Mouse (Mus musculus) right cerebral cortex, postnatal 10 days (tissue): ENCODE measurements around the gene Ryk.

Source experiments
- DNase-seq, 2 experiments: peaks; one replicate each; pipeline ENCODE4 v3.0.0; 2021; ENCODE audit warnings: low spot score in 2 of 2

Gene Ryk

DNA sequence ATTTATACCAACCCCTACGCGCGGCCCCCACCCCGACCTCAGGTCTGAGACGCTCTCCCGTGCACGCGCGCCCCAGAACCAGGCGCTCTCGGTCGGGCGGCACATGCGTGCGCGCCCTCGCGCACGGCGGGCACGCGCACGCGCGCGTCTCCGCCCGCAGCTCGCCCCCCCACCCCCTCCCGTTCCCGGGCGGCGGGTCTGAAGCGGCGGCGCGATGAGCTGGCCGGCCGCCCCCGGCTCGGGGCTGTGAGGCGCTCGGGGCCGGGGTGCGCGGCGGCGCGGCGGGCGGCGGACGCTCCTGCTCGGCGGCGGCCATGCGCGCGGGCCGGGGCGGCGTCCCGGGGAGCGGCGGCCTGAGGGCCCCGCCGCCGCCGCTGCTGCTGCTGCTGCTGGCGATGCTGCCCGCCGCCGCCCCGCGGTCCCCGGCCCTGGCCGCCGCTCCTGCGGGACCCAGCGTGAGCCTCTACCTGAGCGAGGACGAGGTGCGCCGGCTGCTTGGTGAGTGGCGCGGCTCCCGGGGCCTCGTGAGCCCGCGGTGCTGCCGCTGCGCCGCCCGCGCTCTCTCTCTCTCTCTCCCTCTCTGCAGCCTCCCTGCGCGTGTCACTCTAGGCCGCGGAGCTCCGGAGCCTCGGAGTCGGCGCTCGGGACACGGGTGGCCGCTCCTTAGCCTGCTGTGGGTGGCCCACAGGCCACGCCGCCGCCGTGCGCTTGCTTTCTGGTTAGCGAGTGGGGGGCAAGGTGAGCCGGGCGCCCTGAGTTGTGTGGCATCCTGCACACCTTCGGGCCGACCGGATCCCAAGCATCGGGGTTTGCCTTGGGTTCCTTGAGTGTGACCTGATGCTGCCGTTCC is at the start of gene Ryk:
TSS of gene Ryk (plus strand) at position 176 of the 850 bp plus-strand sequence.
- DNase-seq: peak; percentile 81 to 82

DNA sequence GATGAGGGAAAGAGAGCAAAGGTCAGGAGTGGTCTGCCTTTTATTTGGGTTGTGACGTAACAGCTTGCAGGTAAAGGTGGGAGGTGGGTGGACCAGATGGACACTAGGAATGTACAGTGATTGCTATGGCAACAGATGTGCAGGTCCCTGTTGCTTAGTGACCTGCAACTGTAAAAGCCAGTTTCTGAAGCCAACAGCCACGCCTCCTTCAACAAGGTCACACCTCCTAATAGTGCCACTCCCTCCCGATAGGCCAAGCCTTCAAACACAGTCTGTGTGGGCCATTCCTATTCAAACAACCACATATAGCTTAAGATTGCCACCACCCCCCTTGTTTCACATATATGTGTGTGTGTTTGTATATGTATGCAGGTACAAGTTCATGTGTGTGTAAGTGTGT is 45.2 kb upstream of the Ryk start:
- DNase-seq: no peak

DNA sequence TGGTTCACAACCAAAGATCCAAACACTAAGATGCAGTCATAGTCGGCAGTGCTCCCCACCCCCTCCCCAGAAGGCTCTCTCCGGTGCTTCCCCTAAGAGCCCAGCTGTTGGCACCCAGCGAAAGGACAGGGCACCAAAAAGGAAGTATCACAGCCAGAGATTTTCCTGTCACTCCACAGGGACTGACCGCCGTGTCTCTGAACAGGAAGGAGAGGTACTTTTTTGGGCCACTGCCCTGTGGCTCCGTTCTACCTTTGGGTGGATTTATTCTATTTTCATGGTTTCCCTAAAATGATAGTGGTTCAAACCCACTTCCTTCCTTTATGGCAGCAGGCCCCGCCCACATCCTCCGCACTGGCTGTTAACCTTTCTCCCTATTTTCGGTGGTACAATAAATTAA is 42.9 kb upstream of the Ryk start:
- DNase-seq: no peak

DNA sequence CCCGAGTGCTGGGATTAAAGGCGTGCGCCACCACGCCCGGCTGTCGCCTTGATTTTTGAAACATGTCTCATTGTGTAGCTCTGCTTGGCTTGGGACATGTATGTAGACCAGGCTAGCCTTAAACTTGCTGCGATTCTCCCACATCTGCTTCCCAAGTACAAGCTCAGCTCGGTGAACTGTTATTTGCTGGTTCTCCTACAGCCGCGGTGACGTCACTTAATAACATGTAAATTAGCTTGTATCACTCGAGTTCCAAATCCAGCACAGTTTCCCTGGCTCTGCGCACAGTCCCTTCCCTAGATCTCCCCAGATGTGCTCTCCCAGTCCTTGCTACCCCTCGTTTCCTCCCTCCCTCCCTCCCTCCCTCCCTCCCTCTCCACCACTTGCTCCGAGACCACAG is 41.9 kb upstream of the Ryk start:
- DNase-seq: no peak

DNA sequence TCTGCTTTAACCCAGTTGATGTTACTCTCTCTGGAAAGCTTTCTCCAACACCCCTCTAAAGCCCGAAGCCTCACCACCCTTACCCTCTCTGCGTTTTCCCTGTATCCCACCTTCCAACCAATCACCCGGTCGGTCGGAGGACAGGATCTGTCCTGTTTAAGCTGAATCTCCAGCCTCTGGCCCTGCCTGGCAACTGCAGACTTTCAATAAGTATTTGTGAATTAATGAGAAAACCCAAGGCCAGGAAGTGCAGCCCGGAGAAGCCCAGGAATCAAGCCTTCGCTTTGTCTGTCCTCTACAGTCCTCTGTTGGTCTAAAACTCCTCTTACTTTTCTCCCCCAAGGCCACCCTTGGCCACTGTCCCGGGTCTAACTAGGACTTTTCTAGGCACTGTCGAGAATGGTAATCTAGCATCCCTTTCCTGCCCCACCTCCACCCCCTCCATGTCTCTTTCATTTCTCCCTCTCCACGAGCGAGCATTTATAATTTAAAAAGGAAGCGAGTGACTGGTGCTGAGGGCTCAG is 41.4 kb upstream of the Ryk start:
- DNase-seq: peak; percentile 62 to 64

DNA sequence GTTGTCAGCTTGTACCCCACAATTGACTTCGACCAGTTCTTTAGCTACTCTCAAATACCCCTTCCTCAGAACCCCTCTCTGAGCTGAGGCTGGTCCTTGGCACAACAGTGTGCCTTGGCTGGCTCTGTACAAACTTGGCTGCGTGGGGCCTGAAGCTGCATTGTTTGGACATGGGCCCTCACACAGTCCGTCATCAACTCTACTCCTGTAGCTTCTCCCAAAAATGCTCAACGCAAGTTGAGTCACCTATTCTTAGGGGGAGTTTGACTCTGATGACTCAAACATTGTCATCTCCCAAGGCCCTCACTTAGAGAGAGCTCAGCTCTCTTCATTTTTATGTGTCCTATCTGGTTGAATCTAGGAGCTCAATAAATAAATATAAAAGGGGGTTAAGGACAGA is 36.3 kb upstream of the Ryk start:
- DNase-seq: no peak

DNA sequence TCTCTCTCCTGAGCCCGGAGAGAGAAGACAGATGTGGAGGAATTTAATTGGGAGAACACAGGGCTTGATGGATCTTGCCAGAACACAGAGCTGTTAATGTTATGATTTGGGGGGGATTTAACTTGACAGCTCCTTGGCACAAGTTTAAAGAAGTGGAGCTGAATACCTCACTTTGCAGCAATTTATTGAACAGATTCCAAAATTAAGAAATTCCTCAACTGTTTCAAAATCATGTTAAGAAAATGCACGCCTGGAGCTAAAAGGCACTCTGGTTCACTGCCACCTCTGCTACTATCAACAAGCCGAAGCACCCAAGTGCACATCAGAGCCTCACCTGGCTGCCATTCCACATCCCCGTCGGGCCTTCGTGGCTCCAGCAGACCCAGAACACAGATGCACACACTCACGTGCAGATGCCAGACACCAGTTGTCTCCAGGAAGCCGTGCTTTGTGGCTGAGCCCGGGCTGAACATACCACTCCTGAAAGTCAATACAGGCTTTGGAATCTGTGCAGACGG is 28.6 kb upstream of the Ryk start:
- DNase-seq: no peak

DNA sequence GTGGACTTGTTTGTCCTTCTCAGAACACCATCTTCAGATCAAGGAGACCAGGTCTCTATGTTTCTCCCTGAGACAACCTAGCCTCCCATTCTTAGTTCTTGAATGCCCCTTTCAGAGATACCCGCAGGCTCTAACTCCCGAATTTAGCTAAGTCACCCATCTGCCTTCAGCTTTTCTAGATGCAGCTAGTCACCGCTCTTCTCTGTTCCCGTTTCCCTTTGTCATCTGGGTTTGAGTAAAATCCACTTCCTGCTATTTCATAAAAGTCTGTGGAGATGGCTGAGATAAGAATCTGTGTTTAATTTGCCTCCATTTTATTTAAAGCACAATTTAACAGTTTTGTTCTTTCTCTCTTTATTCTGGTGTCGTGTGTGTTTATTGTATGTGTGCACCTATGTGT is 23.5 kb upstream of the Ryk start:
- no peak for DNase-seq

DNA sequence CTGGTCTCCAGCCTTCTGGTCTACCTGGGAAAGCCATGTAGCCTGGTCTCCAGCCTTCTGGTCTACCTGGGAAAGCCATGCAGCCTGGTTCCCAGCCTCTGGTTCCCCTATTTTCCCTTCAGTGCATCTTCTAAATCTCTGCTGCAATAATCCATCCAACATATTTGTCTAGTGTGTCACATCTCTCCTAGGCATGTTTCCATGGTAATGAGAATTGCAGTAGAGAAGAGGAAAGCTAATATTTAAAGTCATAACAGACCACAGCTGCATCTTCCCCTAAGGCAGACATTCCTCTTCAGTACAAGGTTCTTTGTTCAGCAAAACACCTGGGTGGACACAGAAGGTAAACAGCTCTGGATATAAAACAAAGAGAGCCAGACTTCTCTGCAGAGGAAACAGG is 16.5 kb upstream of the Ryk start:
- no peak for DNase-seq

DNA sequence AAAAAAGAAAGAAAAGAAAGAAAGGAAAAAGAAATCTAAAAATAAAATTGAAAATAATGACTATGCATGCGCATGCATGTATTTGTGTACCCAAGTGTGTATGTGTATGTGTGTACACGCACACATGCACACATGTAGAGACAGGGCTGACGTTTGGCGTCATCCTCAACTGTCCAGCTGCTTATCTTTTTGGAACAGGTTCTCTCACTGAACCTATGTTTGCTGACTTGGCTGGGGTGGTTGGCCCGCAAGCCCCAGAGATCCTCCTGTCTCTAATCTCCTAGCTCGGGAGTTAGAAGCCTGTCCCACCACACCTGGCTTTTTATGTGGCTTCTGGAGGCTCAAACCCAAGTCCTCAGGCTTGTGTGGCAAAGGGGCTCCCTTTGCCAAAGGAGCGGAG is 6.1 kb upstream of the Ryk start:
- no peak for DNase-seq

DNA sequence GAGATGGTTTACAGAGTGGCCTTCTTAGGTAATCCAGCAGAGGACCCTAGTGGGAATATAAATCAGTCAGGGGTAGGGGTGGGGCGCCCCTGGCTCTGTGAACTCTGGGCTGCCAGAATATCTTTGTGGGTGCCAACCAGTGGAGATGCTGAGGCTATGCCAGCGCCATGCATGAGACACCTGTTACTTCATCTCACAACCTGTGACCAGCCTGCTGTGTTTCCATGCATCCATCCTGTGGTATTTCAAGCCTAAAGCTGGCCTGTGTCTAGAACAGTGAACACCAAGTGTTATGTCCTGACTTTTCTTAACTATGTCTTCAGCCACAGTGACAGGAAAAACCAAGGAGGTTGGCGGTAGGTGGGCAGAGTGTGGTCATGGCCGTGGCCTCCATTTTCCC is 3.2 kb upstream of the Ryk start:
- DNase-seq: no peak

DNA sequence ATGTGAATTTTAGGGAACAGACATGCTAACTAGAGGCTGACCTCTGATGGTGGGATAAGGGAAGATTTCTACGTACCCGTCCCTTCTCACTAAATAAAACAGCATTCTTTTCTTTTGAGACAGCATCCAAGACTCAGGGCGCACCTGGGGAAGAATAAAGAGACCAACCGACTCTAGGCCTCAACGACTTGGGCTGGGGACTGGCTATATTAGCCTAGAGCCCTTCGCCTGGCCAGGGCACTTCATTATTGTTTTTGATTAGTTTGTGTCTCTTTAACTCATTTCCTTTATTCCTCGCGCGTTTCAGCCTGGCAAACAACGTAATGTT is 339 bp upstream of the Ryk start:
- no peak for DNase-seq

DNA sequence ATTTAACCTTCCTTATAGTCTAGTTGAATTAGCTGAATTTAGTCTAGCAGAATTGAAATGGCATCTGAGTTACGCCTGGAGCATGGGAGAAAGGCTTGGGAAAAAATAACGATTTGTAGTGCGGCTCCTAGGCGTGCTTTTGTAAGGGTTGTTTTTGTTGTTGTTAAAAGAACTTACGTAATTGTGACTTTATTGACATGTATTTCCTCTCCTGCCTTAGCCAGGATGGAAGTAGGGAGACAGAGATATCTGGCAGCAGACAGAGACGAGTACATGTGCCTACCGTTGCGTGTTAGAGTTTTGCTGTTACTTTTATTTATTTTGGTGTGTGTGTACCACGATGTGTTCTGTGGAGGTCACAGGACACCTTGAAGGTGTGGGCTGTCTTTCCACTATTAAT is 1.6 kb downstream of the Ryk start:
- no peak for DNase-seq

DNA sequence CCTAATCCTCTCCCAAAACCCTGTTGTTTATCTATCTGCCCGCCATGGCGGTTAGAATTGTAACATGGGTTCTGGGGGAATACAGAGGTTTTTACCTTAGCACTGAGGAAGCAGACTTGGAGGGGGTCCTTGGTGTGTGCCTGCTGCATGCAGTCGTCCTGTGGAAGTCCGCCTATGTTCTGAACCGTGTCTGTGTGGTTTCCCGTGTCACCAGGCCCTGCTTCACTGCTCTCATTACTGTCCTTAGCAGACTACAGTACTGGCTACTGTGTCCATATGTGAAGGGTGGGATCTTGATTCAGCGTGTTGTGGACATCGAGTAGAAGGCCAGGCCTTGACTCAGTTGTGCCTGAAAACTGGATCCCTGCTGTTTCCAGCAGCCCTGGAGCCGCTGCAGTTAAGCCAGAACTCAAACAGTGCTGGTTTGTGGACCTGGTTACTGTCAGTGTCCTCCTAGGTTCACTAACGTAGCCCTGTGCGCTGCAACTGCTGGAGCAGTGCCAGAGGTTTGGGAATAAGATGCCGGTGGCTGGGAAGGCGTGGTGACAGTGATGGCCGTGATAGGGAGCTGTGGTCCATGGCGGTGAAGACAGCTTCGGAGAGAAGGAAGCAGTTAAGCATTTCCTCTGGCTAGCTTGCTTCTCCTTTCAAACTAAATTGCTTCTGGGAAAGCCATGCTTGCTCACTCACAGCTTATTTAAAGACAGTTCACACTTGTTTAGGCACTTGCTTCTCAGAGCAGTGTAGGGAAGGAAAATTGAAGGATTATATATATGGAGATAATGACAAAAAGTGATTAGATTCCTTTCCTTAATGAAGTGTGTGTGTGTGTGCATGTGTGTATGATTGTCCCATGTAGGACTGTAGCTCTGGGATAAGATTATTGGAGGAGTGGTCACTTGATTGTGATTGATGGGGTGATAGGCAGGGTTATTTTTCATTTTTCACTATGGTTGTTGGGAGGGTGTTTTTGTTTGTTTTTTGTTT is 6.4 kb downstream of the Ryk start:
- DNase-seq: no peak

DNA sequence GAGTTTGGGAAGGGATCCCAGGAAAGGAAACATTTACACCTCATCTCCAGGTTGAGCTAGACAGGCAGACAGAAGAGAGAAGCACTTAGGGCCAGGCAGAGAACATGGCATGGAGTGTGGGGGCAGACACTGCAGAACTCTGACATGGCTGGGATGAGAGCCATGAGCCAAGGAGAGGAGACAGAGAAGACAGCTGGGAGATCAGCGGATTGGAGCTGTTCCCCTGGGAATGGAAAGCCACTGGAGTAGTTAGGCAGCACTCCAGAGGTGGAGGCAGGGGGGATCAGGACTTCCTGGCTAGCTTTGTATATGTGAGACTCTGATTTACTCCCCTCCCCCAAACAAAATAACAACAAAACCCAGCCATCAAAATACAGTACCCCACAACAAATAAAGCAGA is 7.1 kb downstream of the Ryk start:
- DNase-seq: no peak

DNA sequence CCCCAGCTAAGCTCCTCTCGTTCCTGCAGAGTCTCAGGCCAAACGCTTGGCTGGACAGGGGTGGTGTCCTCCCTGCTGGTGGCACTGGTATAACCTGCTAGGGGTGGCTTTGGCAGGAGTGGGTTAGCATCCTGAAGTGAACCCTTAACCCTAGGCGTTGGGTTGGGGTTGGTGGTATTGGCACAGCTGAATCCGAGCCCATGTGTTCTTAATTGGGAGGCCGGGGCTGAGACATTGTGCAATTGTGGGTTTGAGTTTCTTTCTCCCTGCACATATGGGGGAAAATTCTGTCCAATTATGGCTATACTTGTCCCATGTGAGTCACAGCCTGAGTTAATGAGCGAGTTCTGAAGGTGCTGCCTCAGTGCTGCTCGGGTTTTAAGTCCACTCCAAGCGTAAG is 7.8 kb downstream of the Ryk start:
- DNase-seq: no peak

DNA sequence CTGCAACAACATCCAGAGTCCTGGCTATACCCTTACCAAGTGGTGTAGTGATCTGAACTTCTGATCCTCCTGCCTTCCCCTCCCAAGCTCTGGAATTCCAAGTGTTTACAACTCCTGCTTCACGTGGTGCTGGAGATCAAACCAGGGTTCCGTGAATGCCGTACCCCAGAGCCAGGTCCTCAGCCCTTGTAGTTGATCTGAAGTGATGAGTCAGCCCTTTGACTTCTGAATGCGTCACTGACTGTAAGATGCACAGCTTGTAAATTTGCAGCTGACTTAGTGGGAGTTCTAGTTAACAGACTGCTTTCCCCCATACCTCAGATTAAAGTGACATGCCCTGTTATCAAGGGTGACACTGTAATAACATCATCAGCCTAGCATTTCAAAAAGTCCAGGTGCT is 8.9 kb downstream of the Ryk start:
- no peak for DNase-seq

DNA sequence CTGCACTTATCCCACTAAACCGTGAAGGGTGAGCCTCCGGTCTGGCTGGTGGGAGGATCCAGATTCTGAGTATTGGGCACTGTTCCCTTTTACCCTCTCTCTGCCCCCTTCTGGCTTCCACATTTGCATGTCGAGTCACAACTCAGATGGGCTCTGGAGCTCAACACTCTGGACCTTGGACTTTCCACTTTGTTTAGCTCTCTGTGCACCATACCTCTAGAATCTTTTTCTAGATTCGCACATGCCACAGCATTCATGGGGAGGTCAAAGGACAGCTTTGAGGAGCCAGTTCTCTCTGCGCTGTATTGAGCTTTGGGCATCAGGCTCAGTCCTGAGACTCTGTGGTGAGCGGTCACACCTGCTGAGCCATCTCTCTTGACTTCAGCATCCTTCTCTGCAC is 11.1 kb downstream of the Ryk start:
- no peak for DNase-seq

DNA sequence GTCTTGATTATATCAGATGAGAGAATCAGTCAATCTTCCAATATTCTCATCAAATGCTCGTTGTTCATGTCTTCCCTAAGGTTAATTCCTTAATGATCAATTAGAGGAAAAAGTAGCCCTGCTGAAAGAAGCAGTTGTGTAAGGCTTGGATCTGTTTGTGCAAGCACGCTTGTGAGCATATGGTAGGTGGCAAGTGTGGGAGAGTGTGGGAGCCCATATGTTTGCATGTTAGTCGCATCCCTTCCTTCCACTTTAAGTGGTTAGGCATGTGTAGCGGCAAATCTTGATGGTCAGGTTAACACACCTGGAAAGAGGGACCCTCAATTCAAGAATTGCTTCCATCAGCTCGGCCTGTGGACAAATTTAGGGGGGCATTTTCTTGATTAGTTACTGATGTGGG is 11.6 kb downstream of the Ryk start:
- DNase-seq: no peak

DNA sequence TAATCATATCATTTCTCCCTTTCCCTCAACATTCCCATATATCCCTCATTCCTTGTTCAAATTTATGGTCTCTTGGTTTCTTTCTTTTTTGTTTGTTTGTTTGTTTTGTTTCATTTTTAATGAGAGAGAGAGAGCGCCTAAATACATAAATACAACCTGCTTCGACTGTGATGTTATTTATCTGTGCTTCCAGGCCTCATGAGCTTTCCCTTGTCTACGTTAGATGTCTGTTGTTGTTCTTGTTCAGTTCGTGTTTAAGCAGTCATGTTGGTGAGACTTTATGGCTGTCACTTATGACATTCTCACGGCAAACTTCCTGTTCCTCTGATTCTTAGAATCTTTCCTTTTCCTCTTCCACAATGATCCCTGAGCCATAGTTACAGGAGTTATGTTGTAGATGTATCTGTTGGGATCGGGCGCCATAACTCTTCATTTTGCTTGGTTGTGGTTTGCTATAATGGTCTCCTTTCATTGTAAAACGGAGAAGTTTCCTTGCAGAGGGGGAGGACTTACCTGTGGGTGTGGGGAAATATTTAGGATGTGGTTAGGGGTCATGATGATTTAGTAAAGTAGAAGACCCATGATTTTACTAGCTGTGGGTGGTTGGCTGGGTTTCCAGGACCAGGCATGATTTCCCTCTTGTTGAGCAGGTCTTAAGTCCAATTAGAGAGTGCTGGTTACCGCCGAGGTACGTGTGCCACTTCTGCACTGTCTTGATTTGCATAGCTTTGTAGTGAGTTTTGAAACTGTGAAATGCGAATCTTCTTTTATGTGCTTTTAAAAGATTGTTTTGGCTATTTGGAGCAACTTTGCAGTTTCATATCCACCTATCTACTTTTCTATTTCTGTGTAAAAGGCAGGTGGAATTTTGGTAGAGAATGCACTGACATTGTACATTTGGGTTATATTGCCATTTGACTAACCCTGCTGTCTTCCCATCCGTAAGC is 17.6 kb downstream of the Ryk start:
- DNase-seq: no peak

DNA sequence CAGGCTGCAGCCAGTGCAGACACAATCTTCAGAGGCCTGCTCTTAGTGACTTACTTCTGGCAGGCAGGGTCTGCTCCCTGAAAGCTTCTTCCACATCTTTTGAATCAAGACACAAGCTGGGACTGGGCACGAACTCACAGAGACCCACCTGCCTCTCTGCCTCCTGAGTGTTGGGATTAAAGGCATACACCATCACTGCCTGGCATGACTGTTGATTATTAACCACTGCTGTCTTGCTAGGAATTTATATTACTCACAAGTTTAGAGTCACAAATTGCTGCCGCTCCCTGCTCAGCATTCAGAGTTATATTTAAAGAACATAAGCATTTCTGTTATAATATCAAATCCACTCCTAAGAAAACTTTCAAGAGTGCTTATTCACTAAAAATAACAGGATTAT is 23.1 kb downstream of the Ryk start:
- no peak for DNase-seq
